Mouse (Mus musculus) lung, adult 2 months (tissue): Measurements from ENCODE around the gene Kdm4d.
"Not testable (repeated sequence)": the region's sequence is repeated elsewhere in the genome, so short reads cannot be mapped to it uniquely, and the experiment has no call there.

Experiments
- CTCF ChIP-seq: fragments of 200-500 bp; IDR thresholded peaks from 2 replicates; pipeline ENCODE4 v1.5.1; 2011; ENCODE audit warnings: mild to moderate bottlenecking, low read length, control low read depth; ENCODE audit not compliant: insufficient read depth
- POLR2A ChIP-seq: fragments of 200-500 bp; IDR thresholded peaks from 2 replicates; pipeline ENCODE4 v1.6.1; 2011; ENCODE audit warnings: low read depth, mild to moderate bottlenecking, control low read depth, low read length, borderline replicate concordance; ENCODE audit errors: extremely low read depth

GRCm38 (mm10) chr9:14462536-14462935, 37.7 kb downstream of the Kdm4d start:
- TF ChIP-seq POLR2A, CTCF: not testable (repeated sequence)
